Mouse (Mus musculus): ENCODE data around the gene Ehmt2. TPM values are rescaled to one million over a fixed set of nuclear protein-coding genes. Genes with fewer than 3 reads are reported as not detected.
"Not testable (repeated sequence)": the region's sequence is repeated elsewhere in the genome, so short reads cannot be mapped to it uniquely, and the experiment has no call there.

The Ehmt2 gene
- total RNA-seq, 2 experiments from 2014 or later, result 162 to 194 TPM

- DNase-seq (ENCODE audit: low spot score in 2 of 2); intact Hi-C loops (cut with DNase I): not testable (repeated sequence)
Observed at GRCm38 (mm10) chr17:34948721-34949552, 50.7 kb downstream of the Ehmt2 start.

- DNase-seq (ENCODE audit: low spot score in 2 of 2), result no peak
- intact Hi-C loops (cut with DNase I), result no loop called here
Observed at GRCm38 (mm10) chr17:34949553-34949969, 51.3 kb downstream of the Ehmt2 start.

- no peak for DNase-seq (ENCODE audit: low spot score in 2 of 2)
- intact Hi-C loops (cut with DNase I), result loop anchor here (5.0 kb wide), 1 partner anchor 53 kb away; the partner anchor contains the start of genes C2 and Ehmt2
Observed at GRCm38 (mm10) chr17:34950514-34951455, 52.5 kb downstream of the Ehmt2 start.

DNA sequence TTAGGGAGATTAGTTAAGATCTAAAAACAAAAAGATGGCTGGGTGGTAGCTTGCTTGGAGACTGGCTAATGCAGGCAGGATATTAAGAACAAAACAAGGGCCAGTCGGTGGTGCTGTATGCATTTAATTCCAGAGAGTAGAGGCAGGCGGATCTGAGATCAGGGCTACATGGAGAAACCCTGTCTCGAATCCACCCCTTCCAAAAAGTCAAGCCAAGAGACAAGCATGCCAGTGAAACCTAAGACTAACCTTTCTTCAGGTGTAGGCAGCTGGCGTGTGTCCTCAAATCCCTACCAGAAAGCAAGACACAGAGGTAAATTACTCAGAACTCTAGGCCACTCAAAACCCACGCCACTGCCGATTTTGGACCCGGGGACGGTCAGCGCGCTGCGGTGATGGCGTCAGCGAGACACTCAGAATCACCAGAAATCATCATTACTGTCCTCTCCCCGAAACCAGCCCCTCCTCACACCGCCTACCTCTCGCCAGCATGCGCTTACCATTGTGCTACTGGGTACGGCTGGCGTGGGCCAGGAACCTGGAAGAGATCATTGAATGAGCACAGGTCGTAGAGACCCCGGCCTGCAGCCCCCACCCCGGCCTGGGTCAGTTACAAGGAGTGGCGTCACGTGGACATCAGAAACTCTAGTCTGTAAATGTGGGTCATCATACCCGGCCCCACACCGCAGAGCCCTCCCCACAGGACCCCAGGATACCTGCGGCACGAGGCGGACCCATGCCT, 53.5 kb downstream of the Ehmt2 start:
- intact Hi-C loops (cut with DNase I), result loop anchor here (1.0 to 5.0 kb wide), 2 partner anchors 29 to 55 kb away; partner anchors contain the start of genes C2, Ehmt2 and Lsm2
- peak; percentile 55 to 69 for DNase-seq (ENCODE audit: low spot score in 2 of 2)

DNA sequence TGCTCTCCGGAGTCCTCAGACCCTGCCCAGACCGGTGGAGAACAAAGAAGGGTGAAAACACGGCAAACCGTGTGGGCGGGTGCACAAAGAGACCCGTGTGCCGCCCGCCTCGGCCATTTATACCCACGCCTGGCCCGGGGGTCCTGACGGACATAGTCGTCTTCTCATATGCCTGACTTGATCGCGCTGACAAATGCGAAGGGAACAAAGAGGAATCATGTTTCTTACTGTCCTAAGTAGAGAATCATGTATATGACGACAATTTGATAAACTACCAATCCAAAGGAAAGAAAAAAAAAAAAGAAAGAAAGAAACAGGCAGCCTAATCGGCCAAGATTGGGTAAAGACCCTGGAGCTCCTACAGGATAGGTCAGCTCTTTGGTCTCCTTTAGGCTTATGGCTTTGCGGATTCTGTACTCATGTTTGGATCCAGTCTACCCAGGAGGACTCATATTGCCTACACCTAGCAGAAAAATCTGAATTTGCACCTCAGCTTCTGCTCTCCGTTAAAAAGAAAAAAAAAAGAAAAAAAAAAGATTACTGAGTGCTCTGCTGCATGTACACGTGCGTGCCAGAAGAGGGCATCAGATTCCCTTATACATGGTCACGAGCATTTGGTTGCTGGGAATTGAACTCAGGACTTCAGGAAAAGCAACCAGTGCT, 54.2 kb downstream of the Ehmt2 start:
- intact Hi-C loops (cut with DNase I), result loop anchor here (1.0 to 5.0 kb wide), 2 partner anchors 29 to 55 kb away; partner anchors contain the start of genes C2, Ehmt2 and Lsm2
- peak; percentile 26 to 79 for DNase-seq (ENCODE audit: low spot score in 2 of 2)

- intact Hi-C loops (cut with DNase I), result loop anchor here (5.0 kb wide), 1 partner anchor 56 kb away; the partner anchor contains the start of genes C2 and Ehmt2
- no peak for DNase-seq (ENCODE audit: low spot score in 2 of 2)
Observed at GRCm38 (mm10) chr17:34953258-34953657, 55.0 kb downstream of the Ehmt2 start.

GRCm38 (mm10) chr17:34953904-34954303, 55.6 kb downstream of the Ehmt2 start:
- intact Hi-C loops (cut with DNase I), result loop anchor here (5.0 kb wide), 1 partner anchor 57 kb away; the partner anchor contains the start of genes C2 and Ehmt2

GRCm38 (mm10) chr17:34954831-34955230, 56.6 kb downstream of the Ehmt2 start:
- DNase-seq (ENCODE audit: low spot score in 2 of 2), result no peak
- intact Hi-C loops (cut with DNase I), result loop anchor here (5.0 kb wide), 1 partner anchor 58 kb away; the partner anchor contains the start of genes C2 and Ehmt2

More at GRCm38 (mm10) chr17:34953904-34954303, 55.6 kb downstream of the Ehmt2 start:
- no peak for DNase-seq (ENCODE audit: low spot score in 2 of 2)

- no peak for DNase-seq (ENCODE audit: low spot score in 2 of 2)
- intact Hi-C loops (cut with DNase I), result no loop called here
Observed at GRCm38 (mm10) chr17:34955884-34956283, 57.6 kb downstream of the Ehmt2 start.

GRCm38 (mm10) chr17:34956340-34956739, 58.1 kb downstream of the Ehmt2 start:
- intact Hi-C loops (cut with DNase I), result no loop called here
- DNase-seq (ENCODE audit: low spot score in 2 of 2), result no peak

- intact Hi-C loops (cut with DNase I); DNase-seq (ENCODE audit: low spot score in 2 of 2): not testable (repeated sequence)
Observed at GRCm38 (mm10) chr17:34957291-34957690, 59.0 kb downstream of the Ehmt2 start.

- not testable (repeated sequence) for DNase-seq (ENCODE audit: low spot score in 2 of 2)
Observed at GRCm38 (mm10) chr17:34957966-34958365, 59.7 kb downstream of the Ehmt2 start.

GRCm38 (mm10) chr17:34958734-34959129, 60.5 kb downstream of the Ehmt2 start:
- DNase-seq (ENCODE audit: low spot score in 2 of 2); intact Hi-C loops (cut with DNase I): not testable (repeated sequence)

More at GRCm38 (mm10) chr17:34957966-34958365, 59.7 kb downstream of the Ehmt2 start:
- intact Hi-C loops (cut with DNase I), result not testable (repeated sequence)

DNA sequence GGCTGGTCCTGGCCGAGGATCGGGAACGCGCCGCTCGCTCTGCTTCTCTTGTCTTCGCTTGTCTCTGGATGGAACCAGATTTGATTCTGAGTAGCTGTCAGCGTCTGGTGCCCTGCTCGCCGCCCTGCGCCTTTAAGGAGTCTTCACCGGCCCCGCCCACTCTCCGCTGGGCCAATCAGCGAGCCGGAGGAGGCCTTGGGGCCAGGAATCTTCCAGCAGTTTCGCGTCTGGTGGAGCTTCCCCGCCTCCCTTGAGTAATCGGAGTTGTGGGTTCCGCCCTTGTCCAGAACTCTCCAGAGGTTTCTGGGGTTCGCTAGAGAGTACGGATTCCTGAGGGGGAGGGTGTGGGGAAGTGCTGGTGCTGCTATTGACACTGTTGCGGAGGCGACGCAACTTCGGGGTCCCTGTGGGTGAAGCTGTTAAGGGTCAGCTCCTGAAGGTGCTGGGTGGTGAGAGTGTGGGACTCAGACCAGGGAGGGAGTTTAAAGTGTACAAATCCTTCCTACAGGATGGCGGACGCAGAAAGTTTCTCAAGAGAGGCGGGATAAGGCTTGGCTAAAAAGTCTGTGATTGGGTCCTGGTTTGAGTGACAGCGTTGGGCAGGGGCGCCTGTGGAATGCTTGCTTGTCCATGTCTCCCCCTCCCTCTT, 61.0 kb downstream of the Ehmt2 start, which contains the start of gene Hspa1b:
Gene Hspa1b (minus strand): TSS at position 109 of the 649 bp plus-strand sequence.
- peak; percentile 84 to 87 for DNase-seq (ENCODE audit: low spot score in 2 of 2)
- intact Hi-C loops (cut with DNase I), result not testable (repeated sequence)

DNA sequence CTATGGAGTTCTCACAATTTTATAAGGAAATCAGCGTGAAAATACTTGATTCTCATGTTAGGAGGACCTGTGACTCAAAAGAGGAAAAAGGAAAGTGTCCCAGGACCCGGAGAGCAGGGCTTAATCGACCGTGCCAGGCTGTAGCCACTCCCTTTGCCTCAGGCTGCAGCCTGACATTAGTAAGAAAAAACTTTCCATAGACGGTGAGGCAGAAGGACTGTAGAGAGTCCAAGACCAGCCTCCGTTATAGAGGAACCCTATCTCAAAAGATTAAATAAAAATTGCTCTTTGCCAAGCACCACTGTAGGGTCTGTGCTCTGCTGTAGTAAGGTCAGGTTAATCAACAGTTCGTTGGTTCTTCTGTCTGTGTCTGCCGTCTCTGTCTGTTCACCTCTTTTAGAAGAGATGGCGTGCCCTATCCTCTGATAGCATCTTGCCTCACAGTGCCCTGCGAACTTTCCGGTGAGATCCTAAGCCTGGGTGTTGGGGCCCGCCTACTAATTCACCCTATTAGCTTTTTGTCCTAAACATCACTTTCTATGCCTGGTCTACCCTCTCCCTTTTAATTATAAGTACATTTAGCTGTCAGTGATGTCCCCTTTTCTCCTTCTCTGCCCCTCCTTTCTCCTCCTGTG, 61.7 kb downstream of the Ehmt2 start:
- DNase-seq (ENCODE audit: low spot score in 2 of 2), result no peak

GRCm38 (mm10) chr17:34960702-34961493, 62.6 kb downstream of the Ehmt2 start:
- intact Hi-C loops (cut with DNase I), result no loop called here
- no peak for DNase-seq (ENCODE audit: low spot score in 2 of 2)

More for the DNA sequence above, 61.7 kb downstream of the Ehmt2 start:
- intact Hi-C loops (cut with DNase I), result no loop called here
